In genomic region chr10:5798069-5798468, GRCm38 (mm10) we compare ENCODE assay signal across 30 mouse cellular contexts. TPM values are rescaled to one million over a fixed set of nuclear protein-coding genes. Genes with fewer than 3 reads are reported as not detected.
DNase-seq lines count a peak whose midpoint lies in the region; ATAC-seq and TF ChIP-seq lines count a peak whose summit lies in the region.
"Had no signal": no experiment of that assay in that cellular context is flagged by ENCODE, and none has a peak within 500 bp of the region (broad histone marks: within the 10 kb centered on the region; RNA-seq: fewer than 3 reads in every experiment).

No protein-coding gene starts in this region.

- H3K9me3 ChIP-seq in hindbrain, embryonic 11.5 days (ENCODE audit: control insufficient read depth, low read length) = no peaks in the 10 kb centered on the region
- H3K9me3 ChIP-seq in hindbrain, embryonic 10.5 days = no peaks in the 10 kb centered on the region
- H3K9me3 ChIP-seq in liver, embryonic 12.5 days (replicated peaks) = no peaks in the 10 kb centered on the region
- no peaks in the 10 kb centered on the region for H3K9me3 ChIP-seq in liver, postnatal 0 days (ENCODE audit: low read length)
- H3K9me3 ChIP-seq in CH12.LX (replicated peaks; ENCODE audit: low read length) = no peaks in the 10 kb centered on the region
- H3K9me3 ChIP-seq: forebrain, embryonic 13.5 days; G1E; heart, embryonic 10.5 days; heart, embryonic 15.5 days; hindbrain, embryonic 15.5 days; liver, embryonic 15.5 days; neural tube, embryonic 12.5 days had no signal

- no peaks in the 10 kb centered on the region for H3K27me3 ChIP-seq in hindbrain, embryonic 11.5 days (ENCODE audit: control insufficient read depth, insufficient read depth, low read length)
- H3K27me3 ChIP-seq in hindbrain, embryonic 10.5 days (ENCODE audit: insufficient read depth, poor library complexity, severe bottlenecking) = no peaks in the 10 kb centered on the region
- no peaks in the 10 kb centered on the region for H3K27me3 ChIP-seq in liver, embryonic 12.5 days (replicated peaks)
- no peaks in the 10 kb centered on the region for H3K27me3 ChIP-seq in liver, postnatal 0 days (ENCODE audit: insufficient read depth, low read length)
- H3K27me3 ChIP-seq in CH12.LX (replicated peaks) = no peaks in the 10 kb centered on the region
- H3K27me3 ChIP-seq: forebrain, embryonic 13.5 days; heart, embryonic 15.5 days; hindbrain, embryonic 15.5 days; liver, embryonic 15.5 days; neural tube, embryonic 12.5 days; Patski had no signal

- no peak overlapping the region for H3K27ac ChIP-seq in hindbrain, embryonic 11.5 days (ENCODE audit: low read depth, low read length)
- no peak overlapping the region for H3K27ac ChIP-seq in hindbrain, embryonic 10.5 days
- no peak overlapping the region for H3K27ac ChIP-seq in liver, embryonic 12.5 days
- no peak overlapping the region for H3K27ac ChIP-seq in liver, postnatal 0 days (ENCODE audit: low read depth)
- H3K27ac ChIP-seq in CH12.LX (ENCODE audit: insufficient read depth, low read depth) = no peak overlapping the region
- H3K27ac ChIP-seq: forebrain, embryonic 13.5 days; heart, embryonic 10.5 days; heart, embryonic 15.5 days; hindbrain, embryonic 15.5 days; liver, embryonic 15.5 days; macrophage; neural tube, embryonic 12.5 days had no signal

- peaks cover 25% of the 10 kb centered on the region for H3K79me2 ChIP-seq in CH12.LX (replicated peaks; ENCODE audit: control insufficient read depth, extremely low read depth, insufficient read depth, poor library complexity, severe bottlenecking)

- no peak for TF ChIP-seq RAD21 in CH12.LX (IDR thresholded peaks at IDR 0.05; ENCODE audit: low read depth, low read length)

- ATAC-seq in hindbrain, embryonic 11.5 days (ENCODE audit: low FRiP score) = 0 out of 2 replicates have a peak, but pooled peaks have one; percentile 31
- peak; percentile 40 for ATAC-seq in liver, embryonic 12.5 days
- no peak for ATAC-seq in liver, postnatal 0 days
- ATAC-seq: forebrain, embryonic 13.5 days; inflammation-experienced regulatory T-cells, adult 6 months; Patski had no signal

- no peaks in the 10 kb centered on the region; the same call in 1 of the 2 replicates for H3K4me1 ChIP-seq in hindbrain, embryonic 11.5 days (replicated peaks; ENCODE audit: control insufficient read depth, insufficient read depth, low read length)
- H3K4me1 ChIP-seq in hindbrain, embryonic 10.5 days (replicated peaks) = peaks cover 20% of the 10 kb centered on the region
- peaks cover 27% of the 10 kb centered on the region for H3K4me1 ChIP-seq in liver, embryonic 12.5 days
- H3K4me1 ChIP-seq in liver, postnatal 0 days (ENCODE audit: insufficient read depth) = peaks cover 8% of the 10 kb centered on the region
- peaks cover 3 to 23% of the 10 kb centered on the region in 2 experiments for H3K4me1 ChIP-seq in CH12.LX (ENCODE audit: control insufficient read depth in 1 of 2, insufficient read depth in 2 of 2)

- no peak for TF ChIP-seq EP300 in liver, postnatal 0 days (IDR thresholded peaks at IDR 0.05; ENCODE audit: low read depth)
- TF ChIP-seq EP300 in CH12.LX (IDR thresholded peaks at IDR 0.05; ENCODE audit: low read length) = no peak

- H3K9ac ChIP-seq in hindbrain, embryonic 11.5 days (ENCODE audit: low read depth, low read length) = no peak overlapping the region
- no peak overlapping the region for H3K9ac ChIP-seq in liver, embryonic 12.5 days
- H3K9ac ChIP-seq in liver, postnatal 0 days (replicated peaks) = no peak overlapping the region
- no peak overlapping the region for H3K9ac ChIP-seq in CH12.LX (ENCODE audit: insufficient read depth, low read depth)
- H3K9ac ChIP-seq: forebrain, embryonic 13.5 days; heart, embryonic 15.5 days; hindbrain, embryonic 15.5 days; liver, embryonic 15.5 days; neural tube, embryonic 12.5 days had no signal

- DNase-seq in hindbrain, embryonic 11.5 days (ENCODE audit: low spot score) = no peak
- DNase-seq in hindbrain, embryonic 10.5 days (ENCODE audit: low spot score) = no peak
- DNase-seq in liver, postnatal 0 days = no peak
- DNase-seq in 416B (ENCODE audit: low read depth) = peak; percentile 25
- DNase-seq in CH12.LX (ENCODE audit: extremely low read depth) = no peak
- no peak for DNase-seq in embryo, embryonic 10 days (ENCODE audit: low spot score)
- DNase-seq: adrenal gland, postnatal 10 days; cerebellum, adult 9-10 months; cerebellum, postnatal 36 days; embryo, embryonic 11 days; gastrocnemius, postnatal 10 days; heart, postnatal 36 days; kidney, adult 8-10 months; kidney, postnatal 10 days; layer of hippocampus, adult 9-11 months; right cerebral cortex, postnatal 4 days; thymus, postnatal 4 days had no signal

- no peak for TF ChIP-seq CTCF in liver, postnatal 0 days (IDR thresholded peaks at IDR 0.05; ENCODE audit: low read depth)
- TF ChIP-seq CTCF in CH12.LX (conservative IDR thresholded peaks at IDR 0.05 in 1 of 2, IDR thresholded peaks at IDR 0.05 in 1 of 2; ENCODE audit: low read depth in 2 of 2, low read length in 2 of 2) = no peak

- peaks cover 11% of the 10 kb centered on the region; the same call in 1 of the 2 replicates for H3K36me3 ChIP-seq in hindbrain, embryonic 11.5 days (ENCODE audit: control insufficient read depth, insufficient read depth, low read length)
- H3K36me3 ChIP-seq in hindbrain, embryonic 10.5 days = peaks cover 52% of the 10 kb centered on the region
- peaks cover 52% of the 10 kb centered on the region for H3K36me3 ChIP-seq in liver, embryonic 12.5 days
- H3K36me3 ChIP-seq in liver, postnatal 0 days (replicated peaks; ENCODE audit: insufficient read depth, low read length) = peaks cover 42% of the 10 kb centered on the region
- H3K36me3 ChIP-seq in CH12.LX (replicated peaks in 1 of 2; ENCODE audit: control insufficient read depth in 1 of 2, insufficient read depth in 1 of 2, low read length in 1 of 2) = peaks cover 37 to 47% of the 10 kb centered on the region in 2 experiments

- dilution Hi-C loops in CH12.LX (cut with MboI; ENCODE audit: extremely low pct_ligation_motif_present, extremely low pct_unique_long_range_greater_than_20kb, low sequenced_read_pairs) = no loop called here

- H3K4me3 ChIP-seq in hindbrain, embryonic 11.5 days (ENCODE audit: low read depth, low read length) = no peak overlapping the region
- H3K4me3 ChIP-seq in hindbrain, embryonic 10.5 days = no peak overlapping the region
- no peak overlapping the region for H3K4me3 ChIP-seq in liver, embryonic 12.5 days
- H3K4me3 ChIP-seq in liver, postnatal 0 days (ENCODE audit: low read depth, low read length) = no peak overlapping the region
- no peak overlapping the region for H3K4me3 ChIP-seq in CH12.LX (replicated peaks in 1 of 3; ENCODE audit: low read depth in 2 of 3, low read length in 2 of 3, poor library complexity in 1 of 3)
- H3K4me3 ChIP-seq: erythroblast, embryonic 14.5 days; forebrain, embryonic 13.5 days; heart, embryonic 10.5 days; heart, embryonic 15.5 days; hindbrain, embryonic 15.5 days; liver, embryonic 15.5 days; myocyte; neural tube, embryonic 12.5 days had no signal

- TF ChIP-seq POLR2A in CH12.LX (IDR thresholded peaks at IDR 0.05; ENCODE audit: low read depth, low read length) = 0 out of 2 replicates have a peak, but pooled peaks have one; percentile 9

- in situ Hi-C loops in CH12.LX (cut with MboI; ENCODE audit: low pct_ligation_motif_present, low pct_unique_long_range_greater_than_20kb, low sequenced_read_pairs) = loop anchor here (10.0 kb wide), 2 partner anchors 47 to 203 kb away; partner anchors contain the start of gene Myct1

- 83% methylated on average over 4 of the region's 4 CpGs for WGBS in hindbrain, embryonic 11.5 days
- WGBS in hindbrain, embryonic 10.5 days = 89% methylated on average over 4 of the region's 4 CpGs
- 84% methylated on average over 4 of the region's 4 CpGs for WGBS in liver, embryonic 12.5 days (ENCODE audit: insufficient replicate concordance)
- 92% methylated on average over 4 of the region's 4 CpGs for WGBS in liver, postnatal 0 days (ENCODE audit: insufficient replicate concordance)

- H3K4me2 ChIP-seq in hindbrain, embryonic 11.5 days (replicated peaks; ENCODE audit: low read depth, low read length) = no peak overlapping the region
- no peak overlapping the region for H3K4me2 ChIP-seq in liver, embryonic 12.5 days
- H3K4me2 ChIP-seq in liver, postnatal 0 days (ENCODE audit: low read depth, low read length) = no peak overlapping the region
- no peak overlapping the region for H3K4me2 ChIP-seq in CH12.LX (ENCODE audit: insufficient read depth, low read depth, poor library complexity, severe bottlenecking)
- H3K4me2 ChIP-seq: forebrain, embryonic 13.5 days; heart, embryonic 15.5 days; hindbrain, embryonic 15.5 days; liver, embryonic 15.5 days; neural tube, embryonic 12.5 days had no signal

TF ChIP-seq in CH12.LX, 34 proteins besides CTCF, POLR2A, EP300 and RAD21:
- TF ChIP-seq KAT2A (IDR thresholded peaks at IDR 0.05; ENCODE audit: insufficient replicate concordance, low read length) (no peak), ZKSCAN1 (IDR thresholded peaks at IDR 0.05; ENCODE audit: borderline replicate concordance, low read depth, low read length) (no peak), TCF12 (IDR thresholded peaks at IDR 0.05; ENCODE audit: low read depth, low read length) (no peak), GABPA (IDR thresholded peaks at IDR 0.05; ENCODE audit: insufficient replicate concordance, low read depth, low read length) (no peak), ELF1 (IDR thresholded peaks at IDR 0.05; ENCODE audit: low read depth, low read length) (no peak), CHD1 (IDR thresholded peaks at IDR 0.05; ENCODE audit: low read depth, low read length) (no peak)

RNA-seq across cellular contexts. Expression of gene Fbxo5, which starts 7.3 kb away (rescaled TPM):
- 70.6 and 70.8 TPM in 2 replicates for polyA plus RNA-seq in hindbrain, embryonic 11.5 days (2014; fragmentation: Nextera tagmentation; extraction: Ambion mirVana)
- polyA plus RNA-seq in hindbrain, embryonic 10.5 days (2016; fragmentation: Nextera tagmentation; extraction: Ambion mirVana) = 84.4 and 109 TPM in 2 replicates
- polyA plus RNA-seq in liver, embryonic 12.5 days (2016; fragmentation: Nextera tagmentation; extraction: Ambion mirVana) = 94.0 and 95.6 TPM in 2 replicates
- polyA plus RNA-seq in liver, postnatal 0 days (2015; fragmentation: Nextera tagmentation; extraction: Ambion mirVana) = 41.1 and 42.8 TPM in 2 replicates
- 34.8 and 45.4 TPM in 2 replicates for total RNA-seq in CH12.LX (2012; rRNA removed)
- 66.9 and 68.2 TPM in 2 replicates for total RNA-seq in CH12.LX (2014; rRNA removed)
- polyA plus RNA-seq in CH12.LX (2012; ENCODE audit: insufficient read length, low read depth) = 45.5 and 46.4 TPM in 2 replicates

RNA-seq across cellular contexts. Expression of gene Mtrf1l, which starts 25.6 kb away (rescaled TPM):
- polyA plus RNA-seq in hindbrain, embryonic 11.5 days (2014; fragmentation: Nextera tagmentation; extraction: Ambion mirVana) = 15.7 and 16.9 TPM in 2 replicates
- 10.5 and 14.2 TPM in 2 replicates for polyA plus RNA-seq in hindbrain, embryonic 10.5 days (2016; fragmentation: Nextera tagmentation; extraction: Ambion mirVana)
- 9.3 and 10.0 TPM in 2 replicates for polyA plus RNA-seq in liver, embryonic 12.5 days (2016; fragmentation: Nextera tagmentation; extraction: Ambion mirVana)
- polyA plus RNA-seq in liver, postnatal 0 days (2015; fragmentation: Nextera tagmentation; extraction: Ambion mirVana) = 6.3 and 6.7 TPM in 2 replicates
- 5.6 and 8.4 TPM in 2 replicates for total RNA-seq in CH12.LX (2012; rRNA removed)
- 12.4 and 12.9 TPM in 2 replicates for total RNA-seq in CH12.LX (2014; rRNA removed)
- 8.8 and 9.5 TPM in 2 replicates for polyA plus RNA-seq in CH12.LX (2012; ENCODE audit: insufficient read length, low read depth)
